Mouse (Mus musculus) thymus, adult 2 months (tissue): ENCODE data around the gene Drd4.

ENCODE experiments used
- CTCF ChIP-seq: fragments of 200-500 bp; IDR thresholded peaks from 2 replicates; pipeline ENCODE4 v1.5.1; 2012; ENCODE audit warnings: mild to moderate bottlenecking, control low read depth, low read length, moderate library complexity, borderline replicate concordance; ENCODE audit not compliant: control insufficient read depth, poor library complexity, insufficient read depth; ENCODE audit errors: extremely low read depth
- POLR2A ChIP-seq: fragments of 200-500 bp; IDR thresholded peaks from 2 replicates; pipeline ENCODE4 v1.6.1; 2012; ENCODE audit warnings: mild to moderate bottlenecking, low read length, control low read depth, moderate library complexity; ENCODE audit not compliant: control insufficient read depth, poor library complexity, insufficient read depth; ENCODE audit errors: extremely low read depth

- no peak for TF ChIP-seq CTCF
- no peak for TF ChIP-seq POLR2A
Observed at GRCm38 (mm10) chr7:141340023-141340422, 48.2 kb downstream of the Drd4 start.
